Mouse (Mus musculus) kidney, adult 9 months (tissue): ENCODE results near the gene Rab37.

ENCODE experiments used
- DNase-seq: peaks from one replicate; pipeline ENCODE4 v3.0.0; 2022

The Rab37 gene

GRCm38 (mm10) chr11:115141970-115142369 lies 50.7 kb downstream of the Rab37 start:
- no peak for DNase-seq

GRCm38 (mm10) chr11:115147813-115148212 lies 56.6 kb downstream of the Rab37 start:
- no peak for DNase-seq

- DNase-seq, result no peak
Measured at GRCm38 (mm10) chr11:115150741-115151254, 59.6 kb downstream of the Rab37 start.

GRCm38 (mm10) chr11:115151755-115152429 lies 60.7 kb downstream of the Rab37 start:
- DNase-seq, result peak; percentile 71

GRCm38 (mm10) chr11:115153088-115153487 lies 61.9 kb downstream of the Rab37 start:
- DNase-seq, result no peak

DNA sequence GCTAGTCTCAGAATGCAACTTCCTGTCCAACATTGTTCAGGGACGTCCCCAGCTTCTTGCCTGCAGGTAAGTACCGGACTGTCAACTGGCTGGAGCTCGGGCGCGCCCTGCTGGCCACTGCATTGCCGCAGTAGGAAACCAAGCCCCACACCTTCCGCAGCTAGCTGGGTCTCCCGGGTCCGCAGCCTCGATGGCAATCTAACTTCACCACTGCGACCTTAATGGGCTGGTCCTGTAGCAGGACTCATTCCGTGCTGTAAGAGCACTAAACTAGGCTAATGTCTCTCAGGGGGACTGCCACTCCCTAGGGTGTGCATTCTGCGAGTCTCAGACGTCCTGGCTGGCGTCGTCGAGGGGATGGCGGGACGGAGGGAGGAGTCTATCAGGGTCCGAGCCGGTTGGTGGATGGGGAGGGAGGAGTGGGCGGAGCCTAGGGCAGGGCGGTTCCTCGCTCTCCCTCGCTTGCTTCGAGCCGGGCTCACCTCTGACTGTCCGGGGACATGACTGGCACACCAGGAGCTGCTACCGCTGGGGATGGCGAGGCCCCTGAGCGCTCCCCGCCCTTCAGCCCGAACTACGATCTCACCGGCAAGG lies 62.6 kb downstream of the Rab37 start:
- DNase-seq, result peak; percentile 85

- no peak for DNase-seq
Measured at GRCm38 (mm10) chr11:115155053-115155634, 63.9 kb downstream of the Rab37 start.

DNA sequence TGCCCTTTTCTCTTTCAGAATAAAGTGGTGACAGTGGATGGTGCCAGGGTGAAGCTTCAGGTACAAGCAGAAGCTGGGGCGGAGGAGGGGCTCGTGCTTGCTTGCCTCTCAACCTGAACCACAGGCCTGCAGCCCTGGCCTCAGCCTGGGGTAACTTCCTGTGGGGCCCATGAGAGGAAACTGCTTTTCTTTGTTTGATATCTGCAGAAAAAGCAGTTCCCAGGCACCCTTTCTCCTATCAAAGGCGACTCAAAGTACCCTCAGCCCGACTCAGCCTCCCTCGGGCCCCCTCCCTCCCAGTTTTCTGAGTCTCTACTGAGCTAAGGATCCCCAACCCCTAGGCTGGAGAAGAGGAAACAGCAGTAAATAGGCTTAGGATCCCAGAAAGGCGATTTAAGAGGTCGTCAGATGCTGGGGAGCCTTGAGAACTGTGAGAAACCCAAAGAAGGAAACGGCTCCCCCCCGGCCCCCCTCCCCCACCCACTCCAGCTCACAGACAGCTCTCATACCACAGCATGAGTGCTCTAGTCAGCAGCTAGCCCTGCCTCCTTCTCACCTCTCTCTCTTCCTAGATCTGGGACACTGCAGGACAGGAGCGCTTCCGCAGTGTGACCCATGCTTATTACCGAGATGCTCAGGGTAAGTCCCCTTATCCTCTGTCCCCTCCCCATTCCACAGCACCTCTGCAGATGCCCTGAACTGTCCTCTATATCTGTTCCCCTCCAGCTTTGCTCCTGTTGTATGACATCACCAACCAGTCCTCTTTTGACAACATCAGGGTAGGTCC lies 66.9 kb downstream of the Rab37 start:
- no peak for DNase-seq

- peak; percentile 98 for DNase-seq
Measured at GRCm38 (mm10) chr11:115160016-115160797, 69.0 kb downstream of the Rab37 start.

GRCm38 (mm10) chr11:115160883-115161577 lies 69.8 kb downstream of the Rab37 start:
- DNase-seq, result peak; percentile 77

DNA sequence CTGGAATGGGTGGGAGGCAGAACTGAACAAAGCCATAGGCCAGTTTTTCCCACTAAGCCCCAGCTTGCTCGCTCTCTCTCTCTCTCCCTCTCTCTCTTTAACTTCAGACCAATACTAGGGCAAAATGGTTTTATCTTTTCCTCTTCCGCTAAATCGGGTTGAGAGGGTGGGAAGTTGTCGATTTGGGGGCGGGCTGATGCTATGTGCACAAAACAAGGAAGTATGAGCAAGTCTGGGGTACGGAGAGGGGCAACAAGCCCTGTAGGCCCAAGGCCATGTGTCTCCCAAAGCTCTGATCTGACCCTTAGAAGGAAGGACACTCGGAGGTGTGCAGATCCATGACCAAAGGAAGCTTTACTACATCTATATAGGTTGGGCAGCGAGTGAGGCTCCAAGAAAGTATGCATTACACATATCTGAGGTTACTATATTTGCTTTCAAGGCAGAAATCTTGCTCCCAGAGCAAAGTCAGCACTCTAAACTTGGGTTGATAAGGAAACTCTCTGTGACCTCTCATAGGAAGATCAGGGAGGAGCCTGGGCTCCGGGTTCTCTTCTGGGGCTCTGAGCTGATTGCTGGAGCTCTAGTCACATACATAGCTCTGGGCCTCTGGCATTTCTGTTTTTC lies 70.5 kb downstream of the Rab37 start:
- DNase-seq, result no peak

DNA sequence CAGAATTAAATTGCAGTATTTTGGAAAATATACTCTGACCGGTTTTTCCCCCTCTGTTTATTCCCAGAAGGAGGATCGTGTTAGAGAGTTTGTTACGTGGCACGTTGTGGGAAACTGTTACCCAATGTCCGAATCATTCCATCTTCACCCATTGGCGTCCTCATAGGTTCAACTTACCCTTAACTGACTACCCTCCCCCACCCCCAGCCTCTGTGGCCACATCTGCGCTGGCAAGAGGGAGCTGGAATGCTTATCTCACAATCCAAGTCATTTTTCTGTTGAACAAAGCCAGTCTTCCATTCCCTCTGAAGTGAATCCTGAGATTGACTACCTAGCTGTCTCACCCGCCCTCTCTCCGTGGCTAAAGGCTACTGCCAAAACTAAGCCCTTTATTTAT lies 71.0 kb downstream of the Rab37 start:
- DNase-seq, result no peak

DNA sequence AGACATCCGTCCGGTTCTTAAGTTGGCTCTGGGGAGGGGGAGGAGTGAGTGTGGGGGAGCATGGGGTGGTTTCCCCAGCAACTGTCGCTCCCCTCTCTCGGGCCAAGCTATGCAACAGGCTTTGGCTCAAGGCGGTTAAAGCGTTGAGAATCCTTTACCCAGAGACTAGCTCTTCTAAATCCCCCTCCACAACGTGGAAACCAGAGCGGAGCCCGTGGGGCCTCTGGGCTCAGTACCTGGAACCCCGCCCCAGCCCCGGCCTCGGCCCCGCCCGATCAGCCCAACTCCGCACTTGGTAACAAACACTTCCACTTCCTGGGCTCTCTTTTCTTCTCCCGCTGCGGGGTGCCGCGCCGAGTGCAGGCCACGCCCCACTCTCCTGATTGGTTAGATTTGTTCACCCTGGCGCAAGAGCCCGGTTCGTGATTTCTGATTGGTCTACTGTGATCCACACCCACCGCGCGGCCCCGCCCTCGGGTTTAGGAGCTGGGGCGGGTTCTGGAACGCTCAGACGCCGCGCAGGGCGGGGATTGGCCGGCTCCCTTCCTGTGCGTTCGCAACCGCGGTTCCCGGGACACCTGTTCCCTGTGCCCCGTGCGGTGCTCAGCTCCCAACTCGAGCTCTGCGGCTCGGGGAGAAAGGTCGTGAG lies 71.7 kb downstream of the Rab37 start, which contains the start of gene Slc9a3r1:
Slc9a3r1 (plus strand) TSS at position 510 of the 649 bp plus-strand sequence.
- peak; percentile 99 for DNase-seq

DNA sequence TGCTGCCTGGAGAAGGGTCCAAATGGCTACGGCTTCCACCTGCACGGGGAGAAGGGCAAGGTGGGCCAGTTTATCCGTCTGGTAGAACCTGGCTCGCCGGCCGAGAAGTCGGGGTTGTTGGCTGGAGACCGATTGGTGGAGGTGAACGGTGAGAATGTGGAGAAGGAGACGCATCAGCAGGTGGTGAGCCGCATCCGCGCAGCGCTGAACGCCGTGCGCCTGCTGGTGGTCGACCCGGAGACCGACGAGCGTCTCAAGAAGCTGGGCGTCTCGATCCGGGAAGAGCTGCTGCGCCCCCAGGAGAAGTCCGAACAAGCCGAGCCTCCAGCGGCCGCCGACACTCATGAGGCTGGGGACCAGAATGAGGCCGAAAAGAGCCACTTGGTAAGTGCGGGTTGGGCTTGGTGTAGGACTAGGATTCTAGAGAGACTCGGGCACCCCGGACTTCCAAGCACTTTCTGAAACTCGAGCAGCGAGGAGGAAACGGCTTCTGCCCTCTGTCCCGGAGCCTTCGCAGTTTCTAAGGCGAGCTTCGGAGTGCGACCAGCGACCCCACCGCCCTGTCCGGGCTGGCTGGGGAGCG lies 72.4 kb downstream of the Rab37 start:
- DNase-seq, result peak; percentile 39

DNA sequence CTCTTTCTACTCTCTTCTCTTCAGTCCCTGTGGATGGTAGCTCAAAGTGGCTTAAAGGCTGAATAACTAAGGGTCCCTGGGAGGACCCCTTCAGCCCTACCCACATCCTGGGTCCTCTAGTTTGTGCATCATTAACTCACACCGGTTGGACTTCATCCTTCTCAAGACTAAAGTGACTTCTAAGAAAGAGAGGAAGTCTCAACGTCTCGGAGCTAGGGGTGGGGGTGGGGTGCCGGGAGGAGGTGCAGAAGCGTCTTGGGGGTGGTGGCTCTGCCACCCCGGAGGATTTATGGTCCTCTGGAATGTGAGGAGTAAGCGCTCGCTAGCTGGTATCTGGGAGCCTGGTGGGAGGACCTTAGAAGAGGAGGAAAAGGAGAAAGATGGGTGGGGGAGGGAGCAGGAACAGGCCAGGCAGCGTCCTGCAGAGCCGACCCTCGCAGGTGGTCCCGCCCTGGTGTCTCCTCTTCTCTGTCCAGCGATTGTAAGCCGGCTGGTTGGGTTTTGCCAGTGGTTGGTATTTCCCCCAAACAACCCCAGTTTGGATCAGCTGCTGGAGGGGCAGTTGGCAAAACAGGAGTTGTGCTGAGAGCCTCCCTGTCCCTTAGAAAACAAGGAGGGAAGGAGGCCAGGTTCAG lies 73.2 kb downstream of the Rab37 start:
- DNase-seq, result peak; percentile 72

DNA sequence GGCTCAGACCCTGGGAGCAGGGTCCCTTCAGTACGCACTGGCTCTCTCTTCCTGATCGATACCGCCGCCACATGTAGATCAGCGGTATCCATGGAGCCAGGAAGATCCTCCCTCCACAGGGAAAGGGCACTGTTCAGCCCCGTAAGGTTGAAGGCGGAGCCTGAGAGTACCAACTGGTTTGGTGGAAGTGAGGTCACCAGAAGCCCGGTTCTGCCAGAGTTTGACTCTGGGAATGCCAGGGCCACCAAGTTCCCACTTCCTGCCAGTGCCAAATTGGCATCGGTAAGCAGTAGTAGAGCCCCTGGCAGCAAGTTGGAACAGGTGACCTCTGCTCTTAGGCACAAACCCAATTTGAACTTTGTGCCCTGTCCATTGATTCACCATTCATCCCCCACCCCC lies 73.7 kb downstream of the Rab37 start:
- DNase-seq, result peak; percentile 96

DNA sequence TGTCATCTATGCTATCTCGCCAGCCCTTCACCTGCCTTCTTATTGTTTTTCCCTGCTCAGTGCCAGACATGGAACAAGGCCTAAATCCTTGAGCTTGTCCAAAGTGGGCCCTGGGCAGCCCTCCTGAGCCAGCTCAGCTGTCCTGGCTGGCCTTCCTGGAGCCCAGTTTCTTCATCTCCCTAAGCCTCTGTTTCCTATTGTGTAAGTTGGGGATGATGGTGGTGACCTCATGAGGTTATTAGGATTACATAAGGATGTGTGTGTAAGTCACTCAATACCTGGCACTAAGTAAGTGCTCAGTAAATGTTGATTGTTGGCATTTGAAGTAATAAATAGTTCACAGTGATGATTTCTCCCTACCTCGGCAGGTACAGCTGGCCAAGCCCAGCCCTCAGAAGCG lies 75.5 kb downstream of the Rab37 start:
- no peak for DNase-seq

- no peak for DNase-seq
Measured at GRCm38 (mm10) chr11:115167631-115168249, 76.5 kb downstream of the Rab37 start.

DNA sequence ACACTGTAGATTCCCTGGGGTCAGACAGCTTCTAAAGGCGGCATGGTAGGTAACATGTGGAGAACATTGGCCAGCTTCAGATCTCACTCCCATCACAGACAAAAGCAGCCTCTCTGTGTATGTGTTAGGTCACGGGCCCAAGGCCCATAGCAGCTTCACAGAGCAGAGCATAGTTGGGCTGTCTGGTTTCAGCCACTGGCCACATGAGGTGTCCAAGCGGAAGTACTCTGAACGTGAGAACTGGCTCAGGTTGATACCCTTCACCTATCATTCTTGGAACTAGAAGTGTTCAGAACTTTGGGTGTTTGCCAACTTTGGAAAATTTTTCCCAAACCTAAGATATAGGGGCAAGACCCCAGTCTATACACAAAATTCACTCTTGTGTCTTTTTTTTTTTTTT lies 78.2 kb downstream of the Rab37 start:
- DNase-seq, result no peak
